Mouse (Mus musculus): ENCODE results near the gene Mccc1. TPM values are rescaled to one million over a fixed set of nuclear protein-coding genes. Genes with fewer than 3 reads are reported as not detected.
A peak's percentile ranks its signal among the peaks of the same experiment; 100 is the strongest.

Mccc1 gene
- polyA plus RNA-seq, 1 experiment from 2014 or later: 20.8 TPM

DNA sequence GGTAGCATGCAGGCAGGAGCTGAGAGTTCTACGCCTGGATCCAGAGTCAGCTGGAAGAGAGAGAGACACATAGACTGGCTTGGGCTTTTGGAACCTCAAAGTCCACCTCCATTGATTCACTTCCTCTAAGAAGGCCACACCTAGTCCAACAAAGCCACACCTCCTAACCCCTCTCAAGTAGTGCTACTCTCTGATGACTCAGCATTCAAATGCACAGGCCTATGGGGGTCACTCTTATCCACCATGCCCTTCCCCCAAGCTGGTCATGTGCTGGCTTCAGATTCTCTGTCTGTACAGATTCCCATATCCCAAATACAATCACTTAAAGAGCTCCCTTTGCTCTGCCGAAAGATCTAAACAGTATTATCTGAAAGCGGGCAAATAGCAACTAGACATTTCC lies 43.2 kb downstream of the Mccc1 start:
- no peaks in the 10 kb centered on the region for H3K9me3 ChIP-seq (ENCODE audit: low read length)
- H3K4me3 ChIP-seq (ENCODE audit: low read depth, low read length): no peak overlapping the region
- no peaks in the 10 kb centered on the region for H3K4me1 ChIP-seq (ENCODE audit: insufficient read depth, low read depth, low read length)
- DNase-seq (ENCODE audit: low spot score): no peak
- no peaks in the 10 kb centered on the region for H3K27me3 ChIP-seq (replicated peaks; ENCODE audit: insufficient read depth, low read length)
- H3K27ac ChIP-seq (ENCODE audit: low read length): no peak overlapping the region
- no peak overlapping the region for H3K4me2 ChIP-seq (replicated peaks; ENCODE audit: low read depth, low read length)
- no peak for ATAC-seq
- H3K36me3 ChIP-seq (ENCODE audit: insufficient read depth, low read length): no peaks in the 10 kb centered on the region
- H3K9ac ChIP-seq (replicated peaks; ENCODE audit: low read depth): no peak overlapping the region
- 95% methylated on average over 3 of the region's 3 CpGs for WGBS
- TF ChIP-seq CTCF (IDR thresholded peaks at IDR 0.05): no peak
- TF ChIP-seq EP300 (IDR thresholded peaks at IDR 0.05): no peak

DNA sequence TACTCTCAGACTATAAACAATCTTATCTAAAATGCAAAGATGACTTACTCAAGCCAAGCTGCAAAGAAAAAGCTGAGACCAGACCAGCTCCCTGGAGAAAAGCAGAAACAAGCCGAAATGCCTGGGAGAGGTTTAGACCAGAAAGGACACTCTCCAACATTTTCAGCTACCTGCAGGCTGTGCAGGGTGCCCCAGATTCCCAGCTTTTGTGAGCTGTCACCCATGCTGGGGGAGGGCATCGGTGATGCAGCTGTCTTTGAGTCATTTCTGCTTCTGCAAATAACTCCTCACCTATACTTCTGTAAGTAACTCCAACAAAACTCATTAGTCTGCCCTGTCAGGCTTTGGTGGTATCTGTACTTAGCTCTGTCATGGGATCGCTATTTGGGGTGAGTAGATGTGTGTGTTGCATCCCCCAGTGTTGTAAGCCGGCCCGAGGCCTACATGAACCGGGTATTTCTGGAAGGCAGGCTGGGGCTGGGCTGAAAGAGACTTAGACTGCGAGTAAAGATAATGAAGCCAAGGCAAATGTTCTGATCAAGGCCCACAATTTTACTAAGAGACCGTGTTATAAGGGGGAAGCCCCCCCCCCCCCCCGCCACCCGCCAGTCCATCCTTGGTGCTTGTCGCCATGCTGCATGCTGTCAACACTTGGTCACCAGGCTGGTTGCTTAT lies 45.4 kb downstream of the Mccc1 start:
- H3K4me3 ChIP-seq (ENCODE audit: low read depth, low read length): no peak overlapping the region
- H3K27me3 ChIP-seq (replicated peaks; ENCODE audit: insufficient read depth, low read length): no peaks in the 10 kb centered on the region
- DNase-seq (ENCODE audit: low spot score): no peak
- no peaks in the 10 kb centered on the region for H3K36me3 ChIP-seq (ENCODE audit: insufficient read depth, low read length)
- TF ChIP-seq CTCF (IDR thresholded peaks at IDR 0.05) (no peak), EP300 (IDR thresholded peaks at IDR 0.05) (no peak)
- no peak for ATAC-seq
- H3K4me1 ChIP-seq (ENCODE audit: insufficient read depth, low read depth, low read length): no peaks in the 10 kb centered on the region
- H3K9me3 ChIP-seq (ENCODE audit: low read length): no peaks in the 10 kb centered on the region
- no peak overlapping the region for H3K27ac ChIP-seq (ENCODE audit: low read length)
- WGBS: 89% methylated on average over 10 of the region's 11 CpGs
- no peak overlapping the region for H3K9ac ChIP-seq (replicated peaks; ENCODE audit: low read depth)
- H3K4me2 ChIP-seq (replicated peaks; ENCODE audit: low read depth, low read length): no peak overlapping the region

DNA sequence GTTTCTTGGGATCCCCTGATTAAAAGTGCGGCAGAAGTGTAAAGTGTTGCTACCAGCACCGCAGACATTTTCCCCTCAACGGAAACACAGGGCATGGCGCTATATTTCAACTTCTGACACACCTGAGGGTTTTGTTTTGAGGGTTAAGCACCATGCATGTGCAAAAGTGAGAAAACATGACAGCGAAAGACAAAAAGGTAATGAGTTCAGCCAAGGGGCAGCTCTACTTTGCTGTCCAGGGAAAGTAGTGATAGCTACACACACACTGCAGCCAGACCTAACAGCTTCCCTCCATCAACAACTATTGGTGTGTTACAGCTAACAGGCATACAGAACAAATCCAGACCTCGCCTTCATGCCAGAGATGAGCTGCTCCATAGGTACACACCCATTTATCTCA lies 46.7 kb downstream of the Mccc1 start:
- ATAC-seq (no peak), DNase-seq (ENCODE audit: low spot score) (no peak)
- H3K4me3 ChIP-seq (ENCODE audit: low read depth, low read length): no peak overlapping the region
- no peaks in the 10 kb centered on the region for H3K36me3 ChIP-seq (ENCODE audit: insufficient read depth, low read length)
- no peaks in the 10 kb centered on the region for H3K27me3 ChIP-seq (replicated peaks; ENCODE audit: insufficient read depth, low read length)
- H3K27ac ChIP-seq (ENCODE audit: low read length): no peak overlapping the region
- H3K4me1 ChIP-seq (ENCODE audit: insufficient read depth, low read depth, low read length): no peaks in the 10 kb centered on the region
- H3K9ac ChIP-seq (replicated peaks; ENCODE audit: low read depth): no peak overlapping the region
- no peak overlapping the region for H3K4me2 ChIP-seq (replicated peaks; ENCODE audit: low read depth, low read length)
- H3K9me3 ChIP-seq (ENCODE audit: low read length): no peaks in the 10 kb centered on the region
- no peak for TF ChIP-seq EP300 (IDR thresholded peaks at IDR 0.05)
- WGBS: 84% methylated on average over 6 of the region's 6 CpGs

DNA sequence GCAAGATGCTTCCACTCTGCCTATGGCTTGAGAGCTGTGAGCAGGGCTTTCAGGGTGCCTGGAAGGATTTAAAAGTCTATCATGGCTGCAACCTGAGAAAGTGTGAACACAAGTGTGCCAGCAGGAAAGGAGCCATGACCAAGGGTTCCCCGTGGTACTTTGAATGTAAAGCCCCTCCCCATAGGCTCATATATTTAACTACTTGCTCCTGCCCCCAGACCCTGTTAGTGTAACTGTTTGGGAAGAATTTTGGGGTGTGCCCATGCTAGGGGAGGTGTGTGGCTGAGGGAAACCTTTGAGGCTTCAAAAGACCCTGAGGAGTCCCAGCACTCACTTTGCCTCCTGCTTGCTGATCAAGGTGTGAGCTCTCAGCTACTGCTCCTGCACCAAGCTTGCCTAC lies 47.3 kb downstream of the Mccc1 start:
- WGBS: 21% methylated on average over 1 of the region's 1 CpGs
- H3K27me3 ChIP-seq (replicated peaks; ENCODE audit: insufficient read depth, low read length): no peaks in the 10 kb centered on the region
- no peak overlapping the region for H3K4me3 ChIP-seq (ENCODE audit: low read depth, low read length)
- ATAC-seq (no peak), DNase-seq (ENCODE audit: low spot score) (no peak)
- H3K36me3 ChIP-seq (ENCODE audit: insufficient read depth, low read length): no peaks in the 10 kb centered on the region
- no peak overlapping the region for H3K4me2 ChIP-seq (replicated peaks; ENCODE audit: low read depth, low read length)
- H3K27ac ChIP-seq (ENCODE audit: low read length): no peak overlapping the region
- H3K9ac ChIP-seq (replicated peaks; ENCODE audit: low read depth): no peak overlapping the region
- H3K4me1 ChIP-seq (ENCODE audit: insufficient read depth, low read depth, low read length): no peaks in the 10 kb centered on the region
- H3K9me3 ChIP-seq (ENCODE audit: low read length): no peaks in the 10 kb centered on the region
- TF ChIP-seq CTCF (IDR thresholded peaks at IDR 0.05): no peak
- no peak for TF ChIP-seq EP300 (IDR thresholded peaks at IDR 0.05)

DNA sequence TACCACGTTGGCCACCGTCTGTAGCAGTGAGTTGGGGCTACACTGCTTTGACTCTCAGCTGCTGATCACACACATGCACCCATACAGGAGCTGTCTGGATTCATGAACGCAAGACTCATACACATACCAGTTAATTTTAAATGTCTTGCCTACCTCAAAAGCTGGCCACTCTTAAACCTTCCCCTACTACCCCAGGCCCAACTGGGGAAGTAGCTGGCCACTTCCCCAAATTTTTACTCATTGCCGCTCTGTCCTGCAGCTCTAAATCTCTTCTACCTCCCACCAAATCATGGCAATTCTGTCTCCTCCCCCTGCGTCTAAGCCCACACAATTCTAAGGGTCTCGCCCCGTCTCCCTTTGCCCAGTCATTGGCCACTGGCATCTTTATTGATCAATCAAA lies 52.3 kb downstream of the Mccc1 start:
- 86% methylated on average over 7 of the region's 7 CpGs for WGBS
- Histone ChIP-seq H3K9ac (replicated peaks; ENCODE audit: low read depth) (no peak overlapping the region), H3K4me1 (ENCODE audit: insufficient read depth, low read depth, low read length) (no peaks in the 10 kb centered on the region), H3K27ac (ENCODE audit: low read length) (no peak overlapping the region), H3K4me2 (replicated peaks; ENCODE audit: low read depth, low read length) (no peak overlapping the region), H3K36me3 (ENCODE audit: insufficient read depth, low read length) (no peaks in the 10 kb centered on the region), H3K4me3 (ENCODE audit: low read depth, low read length) (no peak overlapping the region), H3K27me3 (replicated peaks; ENCODE audit: insufficient read depth, low read length) (no peaks in the 10 kb centered on the region), H3K9me3 (ENCODE audit: low read length) (no peaks in the 10 kb centered on the region)
- TF ChIP-seq EP300 (IDR thresholded peaks at IDR 0.05) (no peak), CTCF (IDR thresholded peaks at IDR 0.05) (no peak)
- DNase-seq (ENCODE audit: low spot score) (no peak), ATAC-seq (no peak)

DNA sequence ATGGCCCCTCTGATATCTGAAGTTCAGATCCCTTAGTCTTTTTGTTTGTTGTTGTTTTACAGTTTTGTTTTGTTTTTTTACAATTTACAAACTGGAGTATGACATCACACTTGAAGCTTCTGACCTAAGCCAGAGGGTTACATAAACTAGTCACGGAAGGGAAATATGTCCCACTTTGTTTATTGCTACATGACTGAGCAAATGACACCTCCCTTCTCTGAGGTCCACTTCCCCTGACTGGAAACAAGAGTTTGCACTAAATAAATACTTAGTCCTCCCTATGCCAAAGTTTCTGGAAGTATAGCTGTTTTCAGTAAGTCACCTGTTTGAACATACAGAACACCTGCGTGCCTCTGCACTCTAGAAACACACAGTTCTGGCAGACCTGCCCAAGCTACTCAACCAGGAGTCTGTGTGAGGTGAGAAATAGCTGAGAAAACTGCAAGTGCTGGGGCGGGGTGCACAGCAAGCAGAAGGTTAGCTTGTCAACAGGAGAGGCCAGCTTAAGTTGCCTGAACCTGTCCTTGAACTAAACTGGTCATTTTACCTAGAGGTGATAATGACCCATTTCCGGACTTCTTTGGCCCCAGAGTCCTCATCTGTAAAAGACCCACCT lies 59.9 kb downstream of the Mccc1 start:
- Histone ChIP-seq H3K4me3 (ENCODE audit: low read depth, low read length) (no peak overlapping the region), H3K27me3 (replicated peaks; ENCODE audit: insufficient read depth, low read length) (no peaks in the 10 kb centered on the region), H3K36me3 (ENCODE audit: insufficient read depth, low read length) (no peaks in the 10 kb centered on the region), H3K9ac (replicated peaks; ENCODE audit: low read depth) (no peak overlapping the region), H3K4me2 (replicated peaks; ENCODE audit: low read depth, low read length) (no peak overlapping the region), H3K4me1 (ENCODE audit: insufficient read depth, low read depth, low read length) (no peaks in the 10 kb centered on the region), H3K27ac (ENCODE audit: low read length) (peak overlapping the region; percentile 73), H3K9me3 (ENCODE audit: low read length) (no peaks in the 10 kb centered on the region)
- no peak for TF ChIP-seq EP300 (IDR thresholded peaks at IDR 0.05)
- DNase-seq (ENCODE audit: low spot score) (peak; percentile 63), ATAC-seq (peak; percentile 82)
- 55% methylated on average over 4 of the region's 4 CpGs for WGBS

All from lung, postnatal 0 days (tissue).